Mouse (Mus musculus) layer of hippocampus, adult 2 months (tissue): Measurements from ENCODE around the gene Nol12. TPM values are rescaled to one million over a fixed set of nuclear protein-coding genes. Genes with fewer than 3 reads are reported as not detected.

Experiments
- DNase-seq, 2 experiments: peaks; one replicate each; pipeline ENCODE4 v3.0.0; 2022; ENCODE audit warnings: low spot score in 2 of 2
- H3K27ac ChIP-seq: fragments of 200-600 bp; 2 replicates; pipeline ENCODE4 v1.8.1; 2022
- H3K4me3 ChIP-seq: fragments of 200-600 bp; 2 replicates; pipeline ENCODE4 v1.8.1; 2022; ENCODE audit warnings: mild to moderate bottlenecking
- CTCF ChIP-seq: fragments of 200-600 bp; conservative IDR thresholded peaks from 2 replicates; pipeline ENCODE4 v1.8.1; 2022; ENCODE audit warnings: antibody characterized with exemption, mild to moderate bottlenecking, moderate library complexity
- total RNA-seq, 2 experiments: library from RNA; stranded (reverse); gene quantifications; 2 replicates each; pipeline ENCODE4 v1.2.3; 2021

Nol12 gene
- total RNA-seq, 2 experiments from 2014 or later = 41.4 to 41.8 TPM

DNA sequence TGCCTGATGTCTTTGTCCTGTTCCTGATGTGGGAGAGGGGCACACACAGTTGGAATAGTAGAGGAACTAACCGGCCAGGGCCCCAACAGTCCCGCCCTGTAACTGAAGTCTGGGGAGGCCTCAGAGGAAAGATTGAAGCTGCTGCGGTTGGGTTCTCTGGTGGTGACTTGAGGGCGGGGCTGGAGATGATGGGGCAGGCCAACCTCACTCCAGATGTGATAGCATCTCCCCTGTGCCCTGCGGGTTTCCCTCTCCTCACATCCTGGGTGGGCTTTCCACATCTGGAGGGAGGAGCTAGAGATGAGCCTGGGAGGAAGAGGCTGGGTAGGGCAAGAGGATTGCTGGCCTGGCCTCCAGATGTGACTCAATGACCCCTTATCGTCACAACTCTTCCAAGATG is 11.1 kb upstream of the Nol12 start:
- Histone ChIP-seq H3K27ac (no peak overlapping the region), H3K4me3 (no peak overlapping the region)
- no peak for DNase-seq
- TF ChIP-seq CTCF = no peak

GRCm38 (mm10) chr15:78925129-78925528 is 9.6 kb upstream of the Nol12 start:
- no peak overlapping the region for H3K4me3 ChIP-seq
- H3K27ac ChIP-seq = no peak overlapping the region
- DNase-seq = no peak
- no peak for TF ChIP-seq CTCF

- peak; percentile 48 to 57 for DNase-seq
- Histone ChIP-seq H3K27ac (peak within 1 kb of the TSS; percentile 53), H3K4me3 (peak within 1 kb of the TSS; percentile 50; the same call in 1 of the 2 replicates)
- TF ChIP-seq CTCF = no peak
Observed at GRCm38 (mm10) chr15:78926021-78926919, 8.5 kb upstream of the Nol12 start, which contains the start of gene Lgals1. Gene Lgals1 (plus strand): TSS chr15:78926725.

GRCm38 (mm10) chr15:78927021-78927787 is 7.5 kb upstream of the Nol12 start:
- H3K27ac ChIP-seq = peak overlapping the region; percentile 53; the same call in 1 of the 2 replicates

GRCm38 (mm10) chr15:78927788-78928457 is 6.8 kb upstream of the Nol12 start:
- no peak for TF ChIP-seq CTCF
- peak overlapping the region; percentile 53; the same call in 1 of the 2 replicates for H3K27ac ChIP-seq
- DNase-seq = peak in 1 of 2 experiments; percentile 55

More at GRCm38 (mm10) chr15:78927021-78927787, 7.5 kb upstream of the Nol12 start:
- DNase-seq = no peak
- TF ChIP-seq CTCF = no peak
- peak overlapping the region; percentile 50 for H3K4me3 ChIP-seq

GRCm38 (mm10) chr15:78928539-78928938 is 6.2 kb upstream of the Nol12 start:
- no peak for DNase-seq
- no peak for TF ChIP-seq CTCF
- H3K27ac ChIP-seq = peak overlapping the region; percentile 32; the same call in 1 of the 2 replicates

More at GRCm38 (mm10) chr15:78927788-78928457, 6.8 kb upstream of the Nol12 start:
- H3K4me3 ChIP-seq = peak overlapping the region; percentile 50

GRCm38 (mm10) chr15:78930192-78930706 is 4.5 kb upstream of the Nol12 start:
- DNase-seq = no peak
- no peak overlapping the region for H3K4me3 ChIP-seq
- H3K27ac ChIP-seq = no peak overlapping the region
- no peak for TF ChIP-seq CTCF

More at GRCm38 (mm10) chr15:78928539-78928938, 6.2 kb upstream of the Nol12 start:
- no peak overlapping the region for H3K4me3 ChIP-seq

DNA sequence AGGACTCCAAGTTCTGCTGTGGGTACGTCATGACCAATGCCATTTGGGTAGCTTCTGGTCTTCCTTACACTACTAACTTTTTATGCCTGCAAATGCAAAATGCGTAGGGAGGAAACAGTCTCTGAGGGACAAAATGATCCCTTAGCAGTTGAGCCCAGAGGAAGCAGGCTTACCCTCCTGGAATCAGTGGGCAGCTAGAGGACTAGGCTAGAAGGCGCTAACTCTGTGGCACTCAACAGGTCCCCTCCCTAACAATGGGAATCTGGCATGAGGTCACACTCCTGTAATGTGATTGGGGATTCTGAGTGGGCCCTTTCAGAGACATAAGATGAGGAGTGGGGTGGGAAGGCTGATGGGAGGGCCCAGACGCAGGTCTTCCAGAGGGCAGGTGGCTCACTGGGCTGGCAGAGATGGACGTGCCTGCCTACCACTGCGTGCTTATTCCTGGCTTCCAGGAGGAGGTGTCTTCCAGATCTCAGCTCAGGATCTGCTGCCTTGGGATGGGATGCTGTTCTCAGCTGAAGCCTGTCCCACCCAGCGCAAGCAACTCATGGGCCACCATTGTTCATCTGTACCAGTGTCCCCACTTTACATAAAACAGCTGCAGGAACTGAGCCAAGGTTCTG is 3.8 kb upstream of the Nol12 start:
- DNase-seq = no peak
- TF ChIP-seq CTCF = no peak
- no peak overlapping the region for H3K4me3 ChIP-seq
- H3K27ac ChIP-seq = no peak overlapping the region

GRCm38 (mm10) chr15:78931577-78931976 is 3.2 kb upstream of the Nol12 start:
- Histone ChIP-seq H3K27ac (no peak overlapping the region), H3K4me3 (no peak overlapping the region)
- no peak for DNase-seq
- peak; percentile 81 for TF ChIP-seq CTCF

DNA sequence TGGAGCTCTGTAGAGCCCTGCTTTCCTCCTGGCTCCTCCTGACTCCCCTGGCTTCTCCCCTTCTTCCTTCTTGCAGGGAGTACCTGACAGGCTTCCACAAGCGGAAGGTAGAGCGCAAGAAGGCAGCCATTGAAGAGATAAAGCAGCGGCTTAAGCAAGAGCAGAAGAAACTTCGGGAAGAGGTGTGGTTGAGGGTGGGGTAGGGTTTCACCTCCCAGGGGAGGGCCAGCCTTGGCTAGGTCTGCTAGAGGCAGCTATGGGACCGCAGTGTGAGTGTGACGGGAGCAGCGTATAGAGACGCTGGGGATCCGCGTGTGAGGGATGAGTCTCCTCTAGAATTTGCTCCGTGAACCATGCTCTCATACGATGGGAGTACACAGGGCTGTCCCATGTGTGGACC is 1.7 kb downstream of the Nol12 start:
- Histone ChIP-seq H3K27ac (no peak overlapping the region), H3K4me3 (no peak overlapping the region)
- no peak for DNase-seq
- TF ChIP-seq CTCF = no peak

- DNase-seq = no peak
- H3K27ac ChIP-seq = peak overlapping the region; percentile 69; the same call in 1 of the 2 replicates
- TF ChIP-seq CTCF = no peak
- H3K4me3 ChIP-seq = no peak overlapping the region
Observed at GRCm38 (mm10) chr15:78937311-78937710, 2.6 kb downstream of the Nol12 start.

GRCm38 (mm10) chr15:78937963-78938362 is 3.2 kb downstream of the Nol12 start:
- TF ChIP-seq CTCF = no peak
- peak in 1 of 2 experiments; percentile 14 for DNase-seq

More at GRCm38 (mm10) chr15:78937963-78938362, 3.2 kb downstream of the Nol12 start:
- Histone ChIP-seq H3K27ac (peak overlapping the region; percentile 69; the same call in 1 of the 2 replicates), H3K4me3 (no peak overlapping the region)
